Mouse (Mus musculus) heart, adult 2 months (tissue): ENCODE measurements around the gene Foxo6. TPM values are rescaled to one million over a fixed set of nuclear protein-coding genes. Genes with fewer than 3 reads are reported as not detected.

Experiments used
- DNase-seq, 2 experiments: peaks; one replicate each; pipeline ENCODE4 v3.0.0; 2021
- H3K27ac ChIP-seq: fragments of 200-600 bp; 2 replicates; pipeline ENCODE4 v1.8.1; 2022
- H3K27me3 ChIP-seq: fragments of 200-500 bp; 2 replicates; pipeline ENCODE4 v1.6.1; 2012; ENCODE audit warnings: mild to moderate bottlenecking, low read length, inconsistent platforms, mixed read lengths; ENCODE audit not compliant: control insufficient read depth, insufficient read depth
- H3K36me3 ChIP-seq: fragments of 200-500 bp; 2 replicates; pipeline ENCODE4 v1.6.1; 2012; ENCODE audit warnings: low read length, inconsistent platforms; ENCODE audit not compliant: control insufficient read depth, insufficient read depth
- H3K4me1 ChIP-seq: fragments of 200-500 bp; 2 replicates; pipeline ENCODE4 v1.6.1; 2011; ENCODE audit warnings: low read length; ENCODE audit not compliant: control insufficient read depth, insufficient read depth
- H3K4me3 ChIP-seq: fragments of 200-600 bp; 2 replicates; pipeline ENCODE4 v1.8.1; 2022
- H3K79me2 ChIP-seq: fragments of 200-500 bp; replicated peaks from 2 replicates; pipeline ENCODE4 v1.6.1; 2012; ENCODE audit warnings: mild to moderate bottlenecking, inconsistent platforms, low read length, moderate library complexity, mixed read lengths; ENCODE audit not compliant: control insufficient read depth, insufficient read depth
- H3K9ac ChIP-seq: fragments of 200-500 bp; 2 replicates; pipeline ENCODE4 v1.6.1; 2012; ENCODE audit warnings: low read depth, mild to moderate bottlenecking, control low read depth, inconsistent platforms, low read length, mixed read lengths
- CTCF ChIP-seq: fragments of 200-600 bp; IDR thresholded peaks from 2 replicates; pipeline ENCODE4 v1.8.1; 2022; ENCODE audit warnings: antibody characterized with exemption, mild to moderate bottlenecking, moderate library complexity
- EP300 ChIP-seq: fragments of 200-500 bp; IDR thresholded peaks from 2 replicates; pipeline ENCODE4 v1.6.1; 2011; ENCODE audit warnings: low read depth, low read length, control low read depth; ENCODE audit not compliant: insufficient read depth
- POLR2A ChIP-seq: fragments of 200-500 bp; IDR thresholded peaks from 2 replicates; pipeline ENCODE4 v1.6.1; 2011; ENCODE audit warnings: mild to moderate bottlenecking, low read depth, low read length, control low read depth; ENCODE audit not compliant: insufficient read depth
- WGBS: fragments of 180-500 bp; shearing (Covaris S2); methylation state at CpG from one replicate; pipeline ENCODE4 v1.1.7; 2018; 5-methylcytosine and 5-hydroxymethylcytosine counted together
- intact Hi-C: fragments of 180-260 bp; cut with DNase I; formaldehyde crosslinking; loops from one replicate; pipeline ENCODE4 v1.15.1; 2025
- polyA plus RNA-seq: library from polyadenylated mRNA; depleted of rRNA; stranded (reverse); fragments of >200 nt; gene quantifications from 2 replicates; pipeline ENCODE4 v1.2.3, GENCODE M21; 2012
- total RNA-seq, 2 experiments: library from RNA; stranded (reverse); gene quantifications; 2 replicates each; pipeline ENCODE4 v1.2.3; 2021

Foxo6 gene
- total and polyA plus RNA-seq, 3 experiments: 3.3 to 5.5 (median 5.4) TPM

DNA sequence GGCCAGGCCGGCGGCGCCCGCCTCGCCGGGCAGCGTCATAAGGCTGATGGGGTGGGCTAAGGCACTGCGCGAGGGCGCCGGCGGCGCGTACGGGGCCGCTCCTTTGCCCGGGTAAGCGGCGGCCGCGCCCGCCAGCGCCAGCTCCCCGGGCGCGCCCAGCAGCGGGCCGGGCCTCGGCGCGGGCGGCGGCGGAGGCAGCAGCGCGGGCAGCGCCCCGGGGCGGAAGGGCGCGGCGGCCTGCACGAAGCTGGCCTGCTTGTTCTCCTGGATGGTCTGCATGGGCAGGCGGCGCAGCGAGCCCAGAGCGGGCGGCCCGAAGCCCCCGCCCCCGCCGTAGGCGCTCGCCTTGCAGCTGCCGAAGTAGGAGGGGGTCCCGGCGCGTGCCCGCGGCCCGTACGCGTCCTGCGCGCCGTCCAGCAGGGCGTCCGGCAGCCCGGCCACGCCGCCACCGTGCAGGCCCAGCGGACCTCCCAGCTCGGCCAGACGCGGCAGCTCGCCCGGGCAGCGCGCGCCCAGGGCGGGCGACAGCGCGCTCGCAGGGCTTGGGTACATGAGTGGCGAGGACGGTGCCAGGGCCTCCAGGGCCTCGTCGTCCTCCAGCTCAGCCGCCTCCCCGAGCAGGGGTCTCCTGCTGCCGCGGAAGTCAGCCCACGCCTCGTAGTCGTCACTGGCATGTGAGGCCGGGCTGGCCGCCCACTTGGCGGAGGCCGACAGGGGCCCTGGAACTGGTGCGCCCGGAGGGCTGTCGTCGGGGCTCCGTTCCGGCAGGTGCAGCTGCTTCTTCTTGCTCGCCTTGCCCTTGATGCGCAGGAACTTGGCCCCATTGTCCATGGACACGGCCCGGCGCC lies 18.7 kb downstream of the Foxo6 start:
- Histone ChIP-seq H3K27ac (no peak overlapping the region), H3K79me2 (no peaks in the 10 kb centered on the region), H3K27me3 (peaks cover 5% of the 10 kb centered on the region; the same call in 1 of the 2 replicates), H3K4me1 (no peaks in the 10 kb centered on the region; the same call in 1 of the 2 replicates), H3K36me3 (no peaks in the 10 kb centered on the region), H3K4me3 (no peak overlapping the region), H3K9ac (peak overlapping the region; percentile 59)
- DNase-seq: peak in 1 of 2 experiments; percentile 40
- no peak for TF ChIP-seq EP300
- no peak for TF ChIP-seq POLR2A
- TF ChIP-seq CTCF: no peak
- intact Hi-C loops: no loop called here
- 11% methylated on average over 92 of the region's 112 CpGs for WGBS

DNA sequence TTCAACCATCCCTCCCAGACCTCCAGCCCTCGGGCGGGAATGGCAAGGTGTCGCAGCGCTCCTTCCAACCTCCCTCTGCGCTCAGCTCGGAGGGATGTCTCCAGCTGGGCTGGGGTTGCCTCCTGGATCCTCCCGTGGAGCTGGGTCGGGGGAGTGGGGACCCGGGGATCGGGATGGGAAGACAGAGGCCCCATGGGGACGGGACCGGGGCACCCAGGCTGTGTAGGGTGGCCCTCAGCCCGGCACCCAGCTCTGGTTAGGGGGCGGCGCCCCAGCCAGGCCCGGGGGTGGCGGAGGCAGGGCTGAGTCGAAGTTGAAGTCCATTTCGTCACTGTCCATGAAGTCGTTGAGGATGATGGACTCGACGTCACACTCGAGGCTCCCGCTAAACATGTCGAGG lies 19.5 kb downstream of the Foxo6 start:
- no peak overlapping the region for H3K9ac ChIP-seq
- no peaks in the 10 kb centered on the region; the same call in 1 of the 2 replicates for H3K4me1 ChIP-seq
- no peaks in the 10 kb centered on the region for H3K36me3 ChIP-seq
- intact Hi-C loops: no loop called here
- DNase-seq: no peak
- no peak overlapping the region for H3K27ac ChIP-seq
- no peaks in the 10 kb centered on the region for H3K79me2 ChIP-seq
- WGBS: 31% methylated on average over 25 of the region's 25 CpGs
- TF ChIP-seq POLR2A: no peak
- no peak for TF ChIP-seq EP300
- no peak for TF ChIP-seq CTCF
- H3K27me3 ChIP-seq: peaks cover 5% of the 10 kb centered on the region; the same call in 1 of the 2 replicates
- H3K4me3 ChIP-seq: no peak overlapping the region

DNA sequence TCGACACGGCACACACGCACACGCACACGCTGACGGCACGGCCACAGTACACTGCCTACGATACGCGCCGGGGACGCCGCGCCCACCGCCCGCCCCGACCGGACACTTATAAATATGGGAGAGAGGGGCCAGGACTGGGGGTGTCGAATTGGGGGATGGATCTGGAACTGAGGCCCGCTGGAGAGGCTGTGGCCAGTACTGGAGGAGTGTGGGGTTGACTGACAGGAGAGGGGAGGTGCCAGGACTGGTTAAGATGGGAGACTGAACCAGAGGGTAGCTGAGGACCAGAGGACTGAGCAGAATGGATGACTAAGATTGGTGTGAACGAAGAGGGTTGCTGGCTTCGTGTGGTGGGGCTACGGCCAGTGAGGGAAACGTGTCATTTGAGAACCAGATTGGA lies 20.0 kb downstream of the Foxo6 start:
- intact Hi-C loops: no loop called here
- no peak for DNase-seq
- no peaks in the 10 kb centered on the region for H3K36me3 ChIP-seq
- no peak overlapping the region for H3K9ac ChIP-seq
- WGBS: 56% methylated on average over 24 of the region's 24 CpGs
- no peaks in the 10 kb centered on the region; the same call in 1 of the 2 replicates for H3K4me1 ChIP-seq
- peaks cover 5% of the 10 kb centered on the region; the same call in 1 of the 2 replicates for H3K27me3 ChIP-seq
- no peaks in the 10 kb centered on the region for H3K79me2 ChIP-seq
- no peak overlapping the region for H3K27ac ChIP-seq
- TF ChIP-seq EP300 (no peak), CTCF (no peak), POLR2A (no peak)
- no peak overlapping the region for H3K4me3 ChIP-seq

DNA sequence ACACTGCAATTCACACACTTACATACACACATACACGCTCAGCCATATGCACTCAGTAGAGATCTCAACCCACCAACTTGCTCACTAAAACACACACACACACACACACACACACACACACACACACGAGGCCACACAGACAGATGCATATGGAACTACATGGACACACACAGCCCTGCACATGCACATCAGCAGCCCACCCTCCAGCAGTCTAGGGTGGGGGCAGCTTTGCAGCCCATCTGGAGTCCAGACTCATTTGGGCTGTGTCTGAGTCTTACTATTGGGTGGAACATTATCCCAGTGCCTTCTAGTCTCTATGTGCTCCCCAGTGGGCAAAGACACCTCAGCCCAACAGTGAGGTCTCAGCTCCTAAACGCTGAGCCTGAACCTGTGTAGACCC lies 23.0 kb downstream of the Foxo6 start:
- no peaks in the 10 kb centered on the region for H3K36me3 ChIP-seq
- 64% methylated on average over 3 of the region's 3 CpGs for WGBS
- TF ChIP-seq EP300 (no peak), POLR2A (no peak), CTCF (no peak)
- intact Hi-C loops: no loop called here
- H3K4me1 ChIP-seq: no peaks in the 10 kb centered on the region
- peaks cover 5% of the 10 kb centered on the region; the same call in 1 of the 2 replicates for H3K27me3 ChIP-seq
- DNase-seq: no peak
- no peak overlapping the region for H3K4me3 ChIP-seq
- H3K27ac ChIP-seq: no peak overlapping the region
- no peak overlapping the region for H3K9ac ChIP-seq
- no peaks in the 10 kb centered on the region for H3K79me2 ChIP-seq

DNA sequence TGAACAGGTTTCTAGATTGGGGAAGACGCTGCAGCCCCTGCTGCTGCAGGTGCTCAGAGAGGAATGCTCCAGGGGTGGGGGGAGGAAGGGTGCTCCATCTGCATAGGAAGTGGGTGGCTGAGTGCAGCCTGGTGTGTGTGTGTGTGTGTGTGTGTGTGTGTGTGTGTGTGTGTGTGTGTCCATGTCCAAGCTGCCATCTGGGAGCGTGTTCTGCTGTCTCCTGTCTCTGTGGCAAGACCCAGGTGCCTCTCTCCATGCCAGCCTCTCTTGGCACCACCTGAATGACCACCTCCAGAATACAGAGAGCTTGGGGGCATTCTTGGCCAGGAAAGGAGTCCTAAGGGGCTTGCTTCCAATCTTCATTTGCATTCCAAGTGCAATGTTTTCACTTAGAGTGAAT lies 24.4 kb downstream of the Foxo6 start:
- no peaks in the 10 kb centered on the region for H3K4me1 ChIP-seq
- H3K4me3 ChIP-seq: no peak overlapping the region
- H3K27me3 ChIP-seq: peaks cover 3% of the 10 kb centered on the region; the same call in 1 of the 2 replicates
- no peak for DNase-seq
- no peak overlapping the region for H3K27ac ChIP-seq
- WGBS: 36% methylated on average over 2 of the region's 2 CpGs
- intact Hi-C loops: no loop called here
- H3K36me3 ChIP-seq: no peaks in the 10 kb centered on the region
- H3K9ac ChIP-seq: no peak overlapping the region
- no peaks in the 10 kb centered on the region for H3K79me2 ChIP-seq
- no peak for TF ChIP-seq EP300
- no peak for TF ChIP-seq POLR2A
- no peak for TF ChIP-seq CTCF

DNA sequence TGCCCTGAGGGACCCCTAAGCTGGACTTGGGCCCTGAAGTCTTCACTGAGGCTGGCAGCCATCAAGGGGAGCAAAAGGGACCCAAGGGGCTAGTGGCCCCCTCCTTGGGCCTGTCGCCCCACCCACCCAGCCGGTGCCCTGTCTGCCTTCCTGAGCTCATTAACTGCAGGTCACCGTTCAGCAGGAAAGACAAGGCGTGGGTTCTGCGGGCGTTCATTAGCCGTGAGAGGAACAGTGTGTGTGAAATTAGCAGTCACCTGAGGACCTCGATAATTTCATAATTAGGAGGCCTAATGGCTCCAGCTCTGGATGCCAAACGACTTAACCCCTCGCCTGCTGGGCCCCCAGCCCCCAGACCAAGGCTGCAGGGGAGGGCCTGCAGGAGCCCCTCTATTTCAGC lies 24.9 kb downstream of the Foxo6 start:
- intact Hi-C loops: no loop called here
- Histone ChIP-seq H3K79me2 (no peaks in the 10 kb centered on the region), H3K27ac (no peak overlapping the region), H3K9ac (no peak overlapping the region), H3K36me3 (no peaks in the 10 kb centered on the region), H3K4me3 (no peak overlapping the region), H3K4me1 (no peaks in the 10 kb centered on the region), H3K27me3 (no peaks in the 10 kb centered on the region; the same call in 1 of the 2 replicates)
- TF ChIP-seq EP300 (no peak), POLR2A (no peak), CTCF (no peak)
- 45% methylated on average over 10 of the region's 10 CpGs for WGBS
- no peak for DNase-seq
